Mouse (Mus musculus) adrenal gland, postnatal 36 days (tissue): ENCODE measurements around the gene Chit1. TPM values are rescaled to one million over a fixed set of nuclear protein-coding genes. Genes with fewer than 3 reads are reported as not detected.
A peak's percentile ranks its signal among the peaks of the same experiment; 100 is the strongest.

ENCODE experiments used
- DNase-seq, 2 experiments: peaks; one replicate each; pipeline ENCODE4 v3.0.0; 2021; ENCODE audit warnings: mixed read lengths in 1 of 2
- total RNA-seq, 2 experiments: library from RNA; stranded (reverse); gene quantifications; 2 replicates each; pipeline ENCODE4 v1.2.3; 2021

Chit1 gene
- total RNA-seq, 2 experiments from 2014 or later: not detected

- DNase-seq: no peak
Measured at GRCm38 (mm10) chr1:134184089-134184488, 73.0 kb downstream of the Chit1 start.

DNA sequence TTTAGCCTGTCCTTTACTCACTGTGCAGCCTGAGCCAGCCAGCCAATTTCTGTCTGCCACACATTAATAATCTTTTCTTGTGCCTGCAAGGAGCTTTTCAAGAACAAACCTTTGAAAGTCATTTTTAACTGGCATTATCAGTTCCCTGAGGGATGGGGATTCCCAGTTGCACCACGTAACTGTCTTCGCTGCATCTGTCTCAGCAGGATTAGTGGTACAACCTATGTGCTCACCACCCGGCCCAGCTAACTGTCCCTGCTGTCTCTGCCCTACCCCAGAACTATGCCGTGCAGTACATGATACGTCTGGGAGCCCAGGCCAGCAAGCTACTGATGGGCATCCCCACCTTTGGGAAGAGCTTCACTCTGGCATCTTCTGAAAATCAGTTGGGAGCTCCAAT lies 77.2 kb downstream of the Chit1 start:
- DNase-seq: no peak

- no peak for DNase-seq
Measured at GRCm38 (mm10) chr1:134188989-134189729, 78.1 kb downstream of the Chit1 start.

DNA sequence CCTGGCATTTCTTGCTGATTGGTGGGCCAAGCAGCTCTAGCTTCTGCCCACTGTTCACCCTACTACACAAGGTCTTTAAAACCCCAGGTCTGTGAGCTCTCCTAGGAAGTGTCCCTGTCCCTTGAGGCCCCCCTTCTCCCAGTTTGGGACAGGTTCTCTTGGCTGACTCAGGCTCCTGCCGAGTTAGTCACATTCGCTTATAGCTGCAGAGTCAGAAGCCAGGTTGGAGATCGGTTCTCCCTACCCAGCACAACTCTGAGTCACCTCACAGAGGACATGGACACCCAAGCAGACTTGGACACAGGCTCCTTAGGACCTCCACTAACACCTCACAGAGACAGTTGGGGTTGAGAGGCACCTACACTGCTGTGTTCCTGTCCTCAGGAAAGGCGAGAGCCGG lies 80.2 kb downstream of the Chit1 start:
- DNase-seq: peak in 1 of 2 experiments; percentile 20

DNA sequence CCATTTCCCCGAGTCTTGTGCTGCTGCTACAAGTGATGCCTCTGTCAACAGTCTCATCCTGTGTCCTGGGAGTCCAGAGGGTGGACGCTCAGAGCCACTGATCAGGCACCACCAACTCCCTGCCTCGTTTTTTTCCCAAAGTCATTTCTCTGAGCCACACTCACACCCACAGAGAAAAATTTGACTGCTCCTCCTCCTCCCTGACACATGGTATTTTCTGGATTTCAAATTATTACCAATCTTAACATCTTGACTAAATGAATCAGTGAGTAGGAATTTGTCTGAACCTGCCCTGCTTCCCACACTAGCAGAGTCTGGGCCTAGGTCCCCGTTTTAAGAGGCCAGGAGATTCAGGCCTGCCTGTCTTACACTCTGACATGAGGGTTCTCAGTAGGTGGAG lies 81.0 kb downstream of the Chit1 start:
- no peak for DNase-seq

GRCm38 (mm10) chr1:134193126-134193525 lies 82.1 kb downstream of the Chit1 start, which contains the start of gene Mybph:
Mybph (plus strand) TSS chr1:134193448.
- no peak for DNase-seq

DNA sequence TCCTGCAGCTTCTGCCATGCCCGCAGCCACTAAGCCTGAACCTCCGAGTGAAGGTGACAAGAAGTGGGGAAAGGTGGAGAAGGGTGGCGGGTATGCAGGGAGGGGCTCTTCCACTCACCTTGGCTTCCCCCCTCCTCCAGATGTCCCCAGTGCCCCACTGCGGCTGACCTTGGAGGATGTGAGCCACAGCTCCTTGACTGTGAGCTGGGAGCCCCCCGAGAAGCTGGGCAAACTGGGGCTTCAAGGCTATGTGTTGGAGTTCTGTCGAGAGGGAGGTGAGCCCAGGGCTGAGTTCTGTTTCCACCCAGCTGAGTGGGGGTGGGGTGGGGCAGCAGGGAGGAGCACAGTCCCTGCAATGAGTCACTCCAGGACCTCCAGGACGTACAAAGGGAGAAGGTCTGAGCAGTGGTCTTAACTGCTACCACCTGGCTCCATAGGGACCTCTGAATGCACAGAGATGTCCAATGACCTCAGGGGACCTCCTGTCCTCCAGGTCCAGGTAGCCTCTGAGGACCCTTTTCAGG lies 82.7 kb downstream of the Chit1 start:
- DNase-seq: peak; percentile 61 to 79

DNA sequence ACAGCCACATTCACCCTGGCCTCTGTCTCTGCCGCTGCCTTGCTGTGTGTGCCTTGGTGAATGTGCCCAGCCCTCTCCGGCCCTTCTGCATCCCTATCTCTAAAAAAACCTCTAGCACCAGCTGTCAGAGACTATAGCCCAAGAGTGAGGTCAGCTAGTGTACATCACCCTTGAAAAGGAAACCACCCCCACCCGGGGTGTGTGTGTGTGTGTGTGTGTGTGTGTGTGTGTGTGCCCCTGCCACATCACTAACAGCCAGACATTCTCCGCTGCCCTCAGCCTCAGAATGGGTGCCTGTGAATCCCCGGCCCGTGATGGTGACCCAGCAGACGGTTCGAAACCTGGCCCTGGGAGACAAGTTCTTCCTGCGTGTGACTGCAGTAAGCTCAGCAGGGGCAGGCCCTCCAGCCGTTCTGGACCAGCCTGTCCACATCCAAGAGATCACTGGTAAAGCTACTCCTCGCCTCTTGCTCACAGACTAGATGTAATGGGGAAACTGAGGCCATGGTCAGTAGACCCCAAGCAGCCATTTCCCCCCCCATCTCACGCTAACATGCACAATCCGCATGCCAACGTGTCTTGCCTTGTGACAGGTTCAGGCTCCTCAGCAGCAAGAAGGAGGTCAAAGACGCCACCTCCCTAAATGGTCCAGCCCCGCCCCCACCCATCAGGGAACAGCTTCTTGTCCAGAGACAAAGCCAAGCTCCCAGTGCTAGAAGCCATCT lies 83.4 kb downstream of the Chit1 start:
- DNase-seq: peak in 1 of 2 experiments; percentile 49

DNA sequence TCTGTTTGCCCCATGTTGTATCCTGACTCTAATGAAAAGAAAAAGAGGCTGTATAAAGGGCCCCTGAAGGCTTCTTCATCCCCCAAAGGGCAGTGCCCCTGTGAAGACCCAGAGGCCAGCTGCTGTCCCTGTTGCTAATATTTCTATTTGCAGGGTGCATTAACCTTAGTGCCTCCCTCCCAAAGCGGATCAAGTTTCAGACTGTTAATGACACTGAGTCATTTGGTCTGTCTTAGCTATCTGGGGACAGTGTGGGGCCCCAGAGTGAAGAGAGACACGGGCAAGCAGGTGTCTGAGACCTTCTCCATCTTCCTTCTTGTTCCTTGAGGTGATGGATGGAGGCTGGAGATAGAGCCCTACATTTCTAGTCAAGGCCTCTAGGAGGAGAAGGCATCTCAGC lies 84.1 kb downstream of the Chit1 start:
- DNase-seq: no peak

GRCm38 (mm10) chr1:134195571-134195970 lies 84.5 kb downstream of the Chit1 start:
- DNase-seq: no peak

DNA sequence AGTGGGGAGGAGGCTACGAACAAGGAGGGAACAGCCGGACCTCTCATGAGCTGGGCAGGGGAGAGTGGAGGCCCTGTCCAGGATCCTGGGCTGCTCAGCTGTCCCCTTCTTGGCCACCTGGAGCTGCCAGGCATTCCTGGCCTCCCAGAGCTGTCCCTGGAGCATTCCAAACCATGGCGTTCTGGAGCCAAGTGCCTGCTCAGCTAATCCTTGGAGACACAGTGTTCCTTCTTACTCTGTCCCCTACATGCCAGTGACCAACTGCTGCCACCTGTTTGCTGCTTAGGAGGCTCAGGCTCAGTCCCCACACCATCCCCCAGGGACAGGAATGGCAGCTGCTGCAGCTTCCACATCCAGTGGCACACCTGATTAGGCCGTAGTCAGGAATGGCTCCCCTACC lies 84.9 kb downstream of the Chit1 start:
- no peak for DNase-seq

- DNase-seq: peak; percentile 89 to 92
Measured at GRCm38 (mm10) chr1:134196386-134196785, 85.3 kb downstream of the Chit1 start.

GRCm38 (mm10) chr1:134197325-134197982 lies 86.4 kb downstream of the Chit1 start:
- DNase-seq: peak in 1 of 2 experiments; percentile 24

DNA sequence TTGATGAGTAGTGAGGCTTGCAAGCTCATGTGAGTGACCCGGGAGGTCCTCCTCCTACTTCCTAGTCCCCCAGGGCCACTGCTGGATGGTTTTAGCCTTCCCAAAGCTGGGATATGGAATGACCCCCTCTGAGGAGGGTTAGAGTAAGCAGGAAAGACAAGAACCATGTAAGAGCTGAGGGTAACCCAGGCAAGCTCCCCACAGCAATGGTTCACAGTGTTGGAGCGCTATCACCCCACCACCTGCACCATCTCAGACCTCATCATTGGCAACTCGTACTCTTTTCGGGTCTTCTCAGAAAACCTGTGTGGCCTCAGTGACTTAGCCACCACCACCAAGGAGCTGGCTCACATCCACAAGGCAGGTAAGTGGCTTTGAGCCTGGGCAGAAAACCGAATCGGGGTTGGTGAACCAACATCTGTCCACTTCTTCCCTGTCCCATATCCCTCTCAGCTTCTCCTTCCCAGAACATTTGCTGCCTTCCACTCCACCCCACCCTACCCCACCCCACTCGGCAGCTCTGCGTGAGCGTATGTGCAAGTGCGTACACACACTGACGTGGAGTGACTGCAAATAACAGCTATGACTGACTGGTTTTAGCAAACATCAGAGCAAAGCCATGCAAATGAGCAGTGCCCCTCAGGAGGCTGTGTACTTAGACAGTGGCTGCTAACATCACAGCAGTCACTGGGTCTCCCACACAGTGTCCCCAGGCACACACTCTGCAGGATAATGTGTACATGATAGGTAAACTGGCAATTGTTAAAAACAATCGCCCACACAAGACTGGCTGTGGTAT lies 87.4 kb downstream of the Chit1 start:
- no peak for DNase-seq

DNA sequence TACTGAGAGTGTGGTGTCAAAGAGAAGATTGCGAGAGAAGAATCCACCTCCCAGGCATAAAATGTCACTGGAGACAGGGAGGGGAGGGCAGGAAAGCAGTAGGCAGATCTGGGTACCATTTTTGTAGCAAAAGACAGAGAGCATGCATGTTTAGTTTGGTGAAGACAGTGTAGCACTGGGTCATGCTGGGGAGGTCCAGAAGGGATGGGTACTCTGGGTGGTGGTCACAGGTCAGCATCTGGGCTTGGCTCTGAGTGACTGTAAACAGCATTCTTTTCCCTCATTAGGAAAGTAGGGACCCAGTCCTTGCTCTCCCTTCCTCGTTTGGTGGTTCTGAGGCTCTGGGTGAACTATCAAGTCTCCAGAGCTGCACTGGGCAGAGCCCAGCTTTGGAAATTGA lies 89.4 kb downstream of the Chit1 start:
- DNase-seq: no peak

Other genes starting within 250 kb of the Chit1 start
- gene Optc, start 203.2 kb upstream of the Chit1 start, total RNA-seq: 1 to 10 TPM; 1.2 TPM
- 10 to 100 TPM; 42.1 to 44.9 TPM for gene Prelp, start 189.8 kb upstream of the Chit1 start, total RNA-seq
- gene Fmod, start 74.0 kb upstream of the Chit1 start, total RNA-seq: 1 to 10 TPM; 9.3 to 9.8 TPM
- gene Btg2, start 32.1 kb upstream of the Chit1 start, total RNA-seq: 10 to 100 TPM; 38.7 to 39.1 TPM
- 1 to 10 TPM; 1.3 to 1.7 TPM for gene Chil1, start 70.9 kb downstream of the Chit1 start, total RNA-seq
- under 1 TPM in 1 of 2 experiments, not detected in 1; 0.13 TPM for gene Mybph, start 82.2 kb downstream of the Chit1 start, total RNA-seq
- gene Adora1, start 124.2 kb downstream of the Chit1 start, total RNA-seq: 100 to 1,000 TPM; 110 to 137 TPM
- not detected for gene Myog, start 178.7 kb downstream of the Chit1 start, total RNA-seq
- gene Ppfia4, start 221.7 kb downstream of the Chit1 start, total RNA-seq: 1 to 10 TPM in 1 of 2 experiments, under 1 TPM in 1; 0.60 to 1.1 TPM